Mouse (Mus musculus): Measurements from ENCODE around the gene Gm19965. TPM values are rescaled to one million over a fixed set of nuclear protein-coding genes. Genes with fewer than 3 reads are reported as not detected.

Gene Gm19965
- total RNA-seq (2021): not detected

DNA sequence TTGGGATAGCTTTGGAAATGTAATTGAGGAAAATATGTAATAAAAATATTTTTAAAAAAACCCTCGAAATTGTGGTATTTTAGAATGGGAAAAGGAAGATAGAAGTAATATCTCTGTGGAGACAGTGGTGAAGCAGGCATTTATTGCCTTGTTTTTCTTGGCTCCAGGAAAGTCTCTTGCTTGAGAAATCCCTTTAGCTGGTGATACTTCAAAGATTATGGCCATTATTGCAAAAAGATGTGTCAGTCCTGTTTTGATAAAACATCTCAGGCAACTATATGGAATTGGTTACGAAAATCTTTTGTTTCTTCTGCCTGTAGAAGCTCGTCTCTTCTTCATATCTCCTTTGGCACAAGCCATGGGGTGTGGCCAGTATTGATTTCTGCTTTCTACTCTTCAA is at the start of gene Gm19965:
TSS of gene Gm19965 (plus strand) at position 301 of the 400 bp plus-strand sequence.
- intact Hi-C loops (cut with DNase I): no loop called here
- no peak for DNase-seq (ENCODE audit: low spot score)

DNA sequence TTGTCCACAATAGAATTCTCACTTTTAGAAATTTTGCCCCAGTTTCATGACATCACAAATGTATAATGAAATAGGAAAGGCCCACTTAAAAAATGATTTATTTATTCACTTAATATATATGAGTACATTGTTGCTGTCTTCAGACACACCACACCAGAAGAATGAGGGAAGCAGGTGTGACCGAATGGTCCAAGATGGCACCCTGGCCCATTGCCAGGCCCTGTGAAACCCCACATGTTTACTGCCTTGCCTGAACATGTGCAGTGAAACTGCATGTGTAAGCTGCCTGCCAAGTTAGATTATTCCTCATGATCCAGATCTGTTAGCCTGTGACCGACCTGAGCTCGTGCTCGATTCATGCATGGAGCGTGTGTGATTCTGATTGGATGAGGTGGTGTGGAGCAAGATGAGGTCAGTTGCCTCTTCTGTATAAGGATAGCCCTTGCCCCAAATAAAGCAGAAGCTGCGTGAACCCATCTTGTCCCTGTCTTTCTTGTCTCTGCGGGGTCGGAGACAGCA is 20.3 kb upstream of the Gm19965 start:
- intact Hi-C loops (cut with DNase I): no loop called here
- DNase-seq (ENCODE audit: low spot score): no peak

Data from heart, postnatal 25 days (tissue).